Comparison of ENCODE assay signal across 26 mouse cellular contexts in the genomic region with DNA sequence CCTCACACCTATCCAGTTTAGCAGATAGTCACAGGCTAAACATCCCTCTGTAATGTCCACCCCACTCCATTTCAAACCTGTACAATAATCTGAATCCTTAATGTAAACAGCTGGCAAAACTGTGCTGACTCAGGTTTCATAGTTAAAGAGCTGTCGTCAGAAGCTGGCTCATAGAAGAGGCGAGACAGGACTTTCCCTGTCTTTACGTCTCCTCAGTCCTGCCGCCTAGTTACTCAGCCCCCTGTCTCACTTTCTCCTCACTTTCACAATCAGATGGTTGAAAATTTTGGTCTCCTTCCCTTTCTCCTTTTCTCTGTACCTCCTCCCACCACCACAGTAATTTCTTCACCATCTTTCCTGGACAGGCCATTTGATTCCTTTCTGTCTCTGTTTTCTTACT. TPM values are rescaled to one million over a fixed set of nuclear protein-coding genes. Genes with fewer than 3 reads are reported as not detected.
"Had no signal": no experiment of that assay in that cellular context is flagged by ENCODE, and none has a peak within 500 bp of the region (broad histone marks: within the 10 kb centered on the region; RNA-seq: fewer than 3 reads in every experiment).

No protein-coding gene starts in this region.

- H3K4me2 ChIP-seq: heart, embryonic 12.5 days; hindbrain, embryonic 12.5 days; hindbrain, embryonic 14.5 days; intestine, embryonic 15.5 days; limb, embryonic 12.5 days; liver, embryonic 11.5 days had no signal

- H3K9me3 ChIP-seq: heart, embryonic 10.5 days; heart, embryonic 12.5 days; hindbrain, embryonic 10.5 days; hindbrain, embryonic 12.5 days; intestine, embryonic 15.5 days; limb, embryonic 10.5 days; limb, embryonic 12.5 days had no signal

- H3K4me1 ChIP-seq: hindbrain, embryonic 12.5 days; intestine, embryonic 15.5 days; limb, embryonic 12.5 days had no signal

- H3K4me3 ChIP-seq: heart, embryonic 10.5 days; heart, embryonic 12.5 days; hindbrain, embryonic 10.5 days; hindbrain, embryonic 12.5 days; intestine, embryonic 15.5 days; left cerebral cortex, adult 2 months; limb, embryonic 10.5 days; limb, embryonic 12.5 days had no signal

- H3K27ac ChIP-seq: heart, embryonic 10.5 days; hindbrain, embryonic 10.5 days; hindbrain, embryonic 12.5 days; hindbrain, embryonic 14.5 days; intestine, embryonic 15.5 days; left cerebral cortex, adult 2 months; limb, embryonic 10.5 days; limb, embryonic 12.5 days; liver, embryonic 14.5 days had no signal

- H3K36me3 ChIP-seq: heart, embryonic 10.5 days; heart, embryonic 12.5 days; hindbrain, embryonic 10.5 days; hindbrain, embryonic 12.5 days; intestine, embryonic 15.5 days; limb, embryonic 10.5 days; limb, embryonic 12.5 days had no signal

- ATAC-seq: hindbrain, embryonic 16.5 days; inflammation-experienced regulatory T-cells, adult 6 months; intestine, embryonic 15.5 days; intestine, postnatal 0 days had no signal

- H3K9ac ChIP-seq: heart, embryonic 12.5 days; hindbrain, embryonic 12.5 days; hindbrain, embryonic 14.5 days; intestine, embryonic 15.5 days; limb, embryonic 12.5 days; liver, embryonic 14.5 days had no signal

- DNase-seq: gastrocnemius, postnatal 14 days; gastrocnemius, postnatal 36 days; heart, adult 18-20 months; heart, postnatal 10 days; heart, postnatal 4 days; kidney, adult 18-20 months; kidney, adult 8-10 months; kidney, postnatal 10 days; kidney, postnatal 25 days; kidney, postnatal 4 days; layer of hippocampus, adult 9-11 months; liver had no signal

- H3K27me3 ChIP-seq: heart, embryonic 12.5 days; hindbrain, embryonic 12.5 days; intestine, embryonic 15.5 days; limb, embryonic 12.5 days had no signal

RNA-seq across cellular contexts. Expression of gene Timp1, which starts 1.9 kb away (rescaled TPM):
- polyA plus RNA-seq: inflammation-experienced regulatory T-cells, adult 6 months had no signal

RNA-seq across cellular contexts. Expression of gene Syn1, which starts 52.7 kb away (rescaled TPM):
- polyA plus RNA-seq: inflammation-experienced regulatory T-cells, adult 6 months had no signal
